Mouse (Mus musculus) bone marrow macrophage, adult 2 months (primary cell): ENCODE measurements at regions not wholly inside any gene's neighbourhood (a gene's known extent, or its start where the extent isn't known, plus 50 kb on each side); places are given as distances from the start of the nearest gene placed in this dataset.

Experiments
- CTCF ChIP-seq: IDR thresholded peaks from 2 replicates; pipeline ENCODE4 v1.5.1; 2012; ENCODE audit warnings: low read depth, mild to moderate bottlenecking, low read length, moderate library complexity
- POLR2A ChIP-seq: IDR thresholded peaks from 2 replicates; pipeline ENCODE4 v1.6.1; 2012; ENCODE audit warnings: mild to moderate bottlenecking, low read depth, low read length, borderline replicate concordance

GRCm38 (mm10) chr1:35882101-35882500 lies 186.1 kb upstream of the Hs6st1 start:
- TF ChIP-seq POLR2A, result no peak
- no peak for TF ChIP-seq CTCF
